In the genomic region with DNA sequence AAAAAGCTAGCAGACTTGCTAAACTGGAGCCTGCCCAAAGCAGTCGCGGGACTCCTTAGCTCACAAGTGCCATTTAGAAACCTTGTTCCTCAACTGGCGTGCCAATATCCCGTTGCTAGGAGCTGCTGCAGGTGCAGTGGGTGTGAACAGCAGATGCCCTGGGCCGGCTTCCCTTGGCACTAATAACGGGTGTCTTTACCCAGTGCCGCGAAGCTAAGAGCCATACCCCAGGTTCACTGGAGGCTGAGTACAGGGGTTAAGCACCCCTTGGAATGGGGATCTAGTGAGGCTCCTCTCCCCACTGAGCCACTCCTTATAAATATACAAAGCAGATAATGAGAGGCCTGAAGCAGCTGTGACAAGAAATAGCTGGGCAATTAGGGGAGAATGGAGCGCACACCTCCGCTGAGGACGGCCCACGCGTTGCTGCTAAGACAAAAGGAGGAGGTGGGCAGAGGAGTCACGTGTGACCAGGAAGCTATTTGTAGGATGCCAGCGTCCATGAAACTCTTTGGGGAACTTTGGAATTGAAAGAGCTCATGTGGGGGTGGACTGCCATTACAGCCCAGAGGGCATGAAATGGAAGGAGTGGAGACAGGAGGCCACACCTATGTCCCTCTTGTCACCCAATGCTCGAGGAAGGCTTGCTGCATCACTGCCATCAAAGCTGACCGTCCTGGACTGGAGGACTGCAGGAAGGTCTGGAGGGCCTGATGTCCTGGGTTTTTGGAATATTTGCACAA, we compare ENCODE assay signal across 12 mouse cellular contexts. TPM values are rescaled to one million over a fixed set of nuclear protein-coding genes. Genes with fewer than 3 reads are reported as not detected.
A peak's percentile ranks its signal among the peaks of the same experiment; 100 is the strongest.
DNase-seq lines count a peak whose midpoint lies in the region; ATAC-seq lines count a peak whose summit lies in the region.
"Had no signal": no experiment of that assay in that cellular context is flagged by ENCODE, and none has a peak within 500 bp of the region (broad histone marks: within the 10 kb centered on the region; RNA-seq: fewer than 3 reads in every experiment).

No protein-coding gene starts in this region.

- no peaks in the 10 kb centered on the region for H3K27me3 ChIP-seq in forebrain, embryonic 12.5 days
- no peaks in the 10 kb centered on the region for H3K27me3 ChIP-seq in forebrain, embryonic 10.5 days (ENCODE audit: poor library complexity, severe bottlenecking)
- no peaks in the 10 kb centered on the region for H3K27me3 ChIP-seq in midbrain, embryonic 13.5 days
- H3K27me3 ChIP-seq in midbrain, embryonic 16.5 days (ENCODE audit: control insufficient read depth, insufficient read depth, low read depth, low read length) = no peaks in the 10 kb centered on the region
- no peaks in the 10 kb centered on the region for H3K27me3 ChIP-seq in forebrain, embryonic 16.5 days (replicated peaks; ENCODE audit: control insufficient read depth, insufficient read depth, low read length)
- H3K27me3 ChIP-seq: embryonic facial prominence, embryonic 12.5 days; heart, embryonic 15.5 days; liver, embryonic 13.5 days had no signal

- DNase-seq in forebrain, embryonic 10.5 days (ENCODE audit: extremely low spot score, low spot score) = no peak
- DNase-seq in right cerebral cortex, postnatal 10 days (ENCODE audit: low spot score in 2 of 2) = peak; percentile 59 to 73
- no peak for DNase-seq in adrenal gland, postnatal 25 days
- DNase-seq in embryo, embryonic 9.5 days (ENCODE audit: extremely low spot score) = no peak
- DNase-seq: liver, embryonic 13.5 days had no signal

- 62% methylated on average over 17 of the region's 17 CpGs for WGBS in forebrain, embryonic 12.5 days
- WGBS in forebrain, embryonic 10.5 days = 91% methylated on average over 17 of the region's 17 CpGs
- 66% methylated on average over 17 of the region's 17 CpGs for WGBS in midbrain, embryonic 13.5 days
- 60% methylated on average over 17 of the region's 17 CpGs for whole genome bisulfite sequencing in midbrain, embryonic 16.5 days
- 36% methylated on average over 17 of the region's 17 CpGs for WGBS in forebrain, embryonic 16.5 days

- peaks cover 22% of the 10 kb centered on the region for H3K4me1 ChIP-seq in forebrain, embryonic 12.5 days
- H3K4me1 ChIP-seq in forebrain, embryonic 10.5 days = peaks cover 35% of the 10 kb centered on the region
- H3K4me1 ChIP-seq in midbrain, embryonic 13.5 days (replicated peaks) = peaks cover 14% of the 10 kb centered on the region
- peaks cover 5% of the 10 kb centered on the region; the same call in 1 of the 2 replicates for H3K4me1 ChIP-seq in midbrain, embryonic 16.5 days (ENCODE audit: control insufficient read depth, insufficient read depth, low read length)
- peaks cover 26% of the 10 kb centered on the region for H3K4me1 ChIP-seq in forebrain, embryonic 16.5 days (replicated peaks; ENCODE audit: control insufficient read depth, insufficient read depth, low read length)

- no peaks in the 10 kb centered on the region for H3K9me3 ChIP-seq in forebrain, embryonic 12.5 days
- no peaks in the 10 kb centered on the region for H3K9me3 ChIP-seq in forebrain, embryonic 10.5 days
- H3K9me3 ChIP-seq in midbrain, embryonic 13.5 days = no peaks in the 10 kb centered on the region
- H3K9me3 ChIP-seq in midbrain, embryonic 16.5 days (replicated peaks; ENCODE audit: control insufficient read depth, low read length, poor library complexity, severe bottlenecking) = no peaks in the 10 kb centered on the region
- H3K9me3 ChIP-seq in forebrain, embryonic 16.5 days (ENCODE audit: control insufficient read depth, low read length) = no peaks in the 10 kb centered on the region
- H3K9me3 ChIP-seq: embryonic facial prominence, embryonic 12.5 days; heart, embryonic 15.5 days; liver, embryonic 13.5 days had no signal

- peak overlapping the region; percentile 21; the same call in 1 of the 2 replicates for H3K4me2 ChIP-seq in forebrain, embryonic 12.5 days
- no peak overlapping the region for H3K4me2 ChIP-seq in midbrain, embryonic 13.5 days (replicated peaks)
- no peak overlapping the region for H3K4me2 ChIP-seq in midbrain, embryonic 16.5 days (ENCODE audit: low read length)
- no peak overlapping the region for H3K4me2 ChIP-seq in forebrain, embryonic 16.5 days (ENCODE audit: low read length)
- H3K4me2 ChIP-seq: embryonic facial prominence, embryonic 12.5 days; heart, embryonic 15.5 days; liver, embryonic 13.5 days had no signal

- no peak overlapping the region for H3K4me3 ChIP-seq in forebrain, embryonic 12.5 days (replicated peaks)
- no peak overlapping the region for H3K4me3 ChIP-seq in forebrain, embryonic 10.5 days
- H3K4me3 ChIP-seq in midbrain, embryonic 13.5 days (replicated peaks) = no peak overlapping the region
- H3K4me3 ChIP-seq in midbrain, embryonic 16.5 days (ENCODE audit: low read depth, low read length) = no peak overlapping the region
- H3K4me3 ChIP-seq in forebrain, embryonic 16.5 days (replicated peaks; ENCODE audit: low read length) = no peak overlapping the region
- H3K4me3 ChIP-seq: embryonic facial prominence, embryonic 12.5 days; heart, embryonic 15.5 days; liver, embryonic 13.5 days had no signal

- H3K36me3 ChIP-seq in forebrain, embryonic 12.5 days (replicated peaks) = peaks cover 48% of the 10 kb centered on the region
- peaks cover 81% of the 10 kb centered on the region for H3K36me3 ChIP-seq in forebrain, embryonic 10.5 days (replicated peaks)
- H3K36me3 ChIP-seq in midbrain, embryonic 13.5 days = peaks cover 69% of the 10 kb centered on the region
- peaks cover 11% of the 10 kb centered on the region; the same call in 1 of the 2 replicates for H3K36me3 ChIP-seq in midbrain, embryonic 16.5 days (ENCODE audit: control insufficient read depth, insufficient read depth, low read length)
- H3K36me3 ChIP-seq in forebrain, embryonic 16.5 days (ENCODE audit: control insufficient read depth, insufficient read depth) = peaks cover 3% of the 10 kb centered on the region; the same call in 1 of the 2 replicates
- H3K36me3 ChIP-seq: liver, embryonic 13.5 days had no signal

- peak overlapping the region; percentile 61 for H3K27ac ChIP-seq in forebrain, embryonic 12.5 days
- H3K27ac ChIP-seq in forebrain, embryonic 10.5 days = no peak overlapping the region; the same call in 1 of the 2 replicates
- H3K27ac ChIP-seq in midbrain, embryonic 13.5 days = no peak overlapping the region
- no peak overlapping the region for H3K27ac ChIP-seq in midbrain, embryonic 16.5 days (ENCODE audit: low read length)
- H3K27ac ChIP-seq in forebrain, embryonic 16.5 days (ENCODE audit: low read length) = 0 out of 2 replicates have a peak overlapping the region, but pooled peaks have one; percentile 22
- H3K27ac ChIP-seq: embryonic facial prominence, embryonic 12.5 days; heart, embryonic 15.5 days; liver, embryonic 13.5 days had no signal

- no peak overlapping the region for H3K9ac ChIP-seq in forebrain, embryonic 12.5 days
- no peak overlapping the region for H3K9ac ChIP-seq in midbrain, embryonic 13.5 days (replicated peaks)
- H3K9ac ChIP-seq in midbrain, embryonic 16.5 days (ENCODE audit: low read depth, low read length) = no peak overlapping the region
- H3K9ac ChIP-seq in forebrain, embryonic 16.5 days (replicated peaks; ENCODE audit: low read depth, low read length) = no peak overlapping the region
- H3K9ac ChIP-seq: embryonic facial prominence, embryonic 12.5 days; heart, embryonic 15.5 days; liver, embryonic 13.5 days had no signal

- no peak for ATAC-seq in forebrain, embryonic 12.5 days (ENCODE audit: low FRiP score)
- ATAC-seq in midbrain, embryonic 13.5 days = 0 out of 2 replicates have a peak, but pooled peaks have one; percentile 40
- no peak for ATAC-seq in midbrain, embryonic 16.5 days
- ATAC-seq in forebrain, embryonic 16.5 days = peak; percentile 50; the same call in 1 of the 2 replicates
- ATAC-seq: intestine, postnatal 0 days had no signal

RNA-seq across cellular contexts. Expression of gene Tctn1, which starts 20.3 kb away (rescaled TPM):
- 4.4 and 5.5 TPM in 2 replicates for polyA plus RNA-seq in forebrain, embryonic 12.5 days (2016; fragmentation: Nextera tagmentation; extraction: Ambion mirVana)
- 5.8 and 6.2 TPM in 2 replicates for polyA plus RNA-seq in forebrain, embryonic 10.5 days (2016; fragmentation: Nextera tagmentation; extraction: Ambion mirVana)
- 6.2 and 6.4 TPM in 2 replicates for polyA plus RNA-seq in midbrain, embryonic 13.5 days (2015; fragmentation: Nextera tagmentation; extraction: Ambion mirVana)
- 5.4 and 7.3 TPM in 2 replicates for polyA plus RNA-seq in midbrain, embryonic 16.5 days (2015; fragmentation: Nextera tagmentation; extraction: Ambion mirVana)
- 3.6 and 4.8 TPM in 2 replicates for polyA plus RNA-seq in forebrain, embryonic 16.5 days (2015; fragmentation: Nextera tagmentation; extraction: Ambion mirVana)
- 16.5 and 19.0 TPM in 2 replicates for total RNA-seq in adrenal gland, postnatal 25 days (2021)

RNA-seq across cellular contexts. Expression of gene Hvcn1, which starts 37.3 kb away (rescaled TPM):
- polyA plus RNA-seq in forebrain, embryonic 12.5 days (2016; fragmentation: Nextera tagmentation; extraction: Ambion mirVana) = 7.5 and 8.4 TPM in 2 replicates
- polyA plus RNA-seq in forebrain, embryonic 10.5 days (2016; fragmentation: Nextera tagmentation; extraction: Ambion mirVana) = 13.7 and 14.7 TPM in 2 replicates
- polyA plus RNA-seq in midbrain, embryonic 13.5 days (2015; fragmentation: Nextera tagmentation; extraction: Ambion mirVana) = 4.0 and 4.1 TPM in 2 replicates
- 1.7 and 1.8 TPM in 2 replicates for polyA plus RNA-seq in midbrain, embryonic 16.5 days (2015; fragmentation: Nextera tagmentation; extraction: Ambion mirVana)
- 1.2 and 1.7 TPM in 2 replicates for polyA plus RNA-seq in forebrain, embryonic 16.5 days (2015; fragmentation: Nextera tagmentation; extraction: Ambion mirVana)
- total RNA-seq in adrenal gland, postnatal 25 days (2021) = 0.81 and 1.9 TPM in 2 replicates

RNA-seq across cellular contexts. Expression of gene Pptc7, which starts 40.2 kb away (rescaled TPM):
- 9.6 and 10.7 TPM in 2 replicates for polyA plus RNA-seq in forebrain, embryonic 12.5 days (2016; fragmentation: Nextera tagmentation; extraction: Ambion mirVana)
- 8.3 and 9.0 TPM in 2 replicates for polyA plus RNA-seq in forebrain, embryonic 10.5 days (2016; fragmentation: Nextera tagmentation; extraction: Ambion mirVana)
- polyA plus RNA-seq in midbrain, embryonic 13.5 days (2015; fragmentation: Nextera tagmentation; extraction: Ambion mirVana) = 8.0 and 9.1 TPM in 2 replicates
- polyA plus RNA-seq in midbrain, embryonic 16.5 days (2015; fragmentation: Nextera tagmentation; extraction: Ambion mirVana) = 7.1 and 7.6 TPM in 2 replicates
- polyA plus RNA-seq in forebrain, embryonic 16.5 days (2015; fragmentation: Nextera tagmentation; extraction: Ambion mirVana) = 8.2 and 8.5 TPM in 2 replicates
- total RNA-seq in adrenal gland, postnatal 25 days (2021) = 48.2 and 52.6 TPM in 2 replicates

Comparison
In these comparisons a context has a peak if more than half of its experiments do, and no peak if none do; other contexts are left out.
1. ATAC-seq: peak in midbrain, embryonic 13.5 days (single experiment) and forebrain, embryonic 16.5 days (single experiment); none in forebrain, embryonic 12.5 days (single experiment) and midbrain, embryonic 16.5 days (single experiment).
2. H3K27ac ChIP-seq: peak in forebrain, embryonic 12.5 days (single experiment) and forebrain, embryonic 16.5 days (single experiment); none in forebrain, embryonic 10.5 days (single experiment), midbrain, embryonic 13.5 days (single experiment) and midbrain, embryonic 16.5 days (single experiment).
3. DNase-seq: peak in right cerebral cortex, postnatal 10 days (2 of 2); none in forebrain, embryonic 10.5 days (single experiment), adrenal gland, postnatal 25 days (single experiment) and embryo, embryonic 9.5 days (single experiment).